Mouse (Mus musculus) embryonic facial prominence, embryonic 10.5 days (tissue): ENCODE results near the gene S100a7a. TPM values are rescaled to one million over a fixed set of nuclear protein-coding genes. Genes with fewer than 3 reads are reported as not detected.

Experiments
- DNase-seq: peaks from one replicate; pipeline ENCODE4 v3.0.0-alpha.2; 2017; ENCODE audit warnings: low spot score
- H3K27ac ChIP-seq: fragments of 300-500 bp; sonication (generic); replicated peaks from 2 replicates; pipeline ENCODE4 v1.5.1; 2016; ENCODE audit warnings: mild to moderate bottlenecking
- H3K27me3 ChIP-seq: fragments of 300-500 bp; sonication (generic); replicated peaks from 2 replicates; pipeline ENCODE4 v1.6.1; 2016; ENCODE audit warnings: low read depth, mild to moderate bottlenecking; ENCODE audit not compliant: poor library complexity, severe bottlenecking
- H3K36me3 ChIP-seq: fragments of 300-500 bp; sonication (generic); replicated peaks from 2 replicates; pipeline ENCODE4 v1.6.1; 2016; ENCODE audit warnings: mild to moderate bottlenecking, moderate library complexity
- H3K4me1 ChIP-seq: fragments of 300-500 bp; sonication (generic); 2 replicates; pipeline ENCODE4 v1.6.1; 2016
- H3K4me3 ChIP-seq: fragments of 300-500 bp; sonication (generic); 2 replicates; pipeline ENCODE4 v1.5.1; 2016; ENCODE audit warnings: mild to moderate bottlenecking, moderate library complexity
- H3K9me3 ChIP-seq: fragments of 300-500 bp; sonication (generic); 2 replicates; pipeline ENCODE4 v1.6.1; 2016; ENCODE audit warnings: mild to moderate bottlenecking
- WGBS: fragments of 180-500 bp; shearing (Covaris S2); methylation state at CpG from one replicate; pipeline ENCODE4 v1.1.7; 2016; 5-methylcytosine and 5-hydroxymethylcytosine counted together
- polyA plus RNA-seq: library from polyadenylated mRNA; unstranded; fragments of >200 nt; fragmentation: Nextera tagmentation; extraction: Ambion mirVana; gene quantifications from 2 replicates; pipeline ENCODE4 v1.2.1, GENCODE M21; 2016

S100a7a gene
- polyA plus RNA-seq, 1 experiment from 2014 or later = not detected

GRCm38 (mm10) chr3:90678656-90679055 is 24.8 kb downstream of the S100a7a start:
- Histone ChIP-seq H3K36me3 (no peaks in the 10 kb centered on the region), H3K9me3 (no peaks in the 10 kb centered on the region), H3K27me3 (no peaks in the 10 kb centered on the region), H3K4me3 (no peak overlapping the region), H3K27ac (no peak overlapping the region), H3K4me1 (no peaks in the 10 kb centered on the region)
- 65% methylated on average over 3 of the region's 3 CpGs for WGBS
- no peak for DNase-seq

- H3K36me3 ChIP-seq = no peaks in the 10 kb centered on the region
- DNase-seq = no peak
- H3K4me3 ChIP-seq = no peak overlapping the region
- WGBS = 91% methylated on average over 3 of the region's 3 CpGs
- H3K27me3 ChIP-seq = no peaks in the 10 kb centered on the region
- no peaks in the 10 kb centered on the region for H3K4me1 ChIP-seq
- no peak overlapping the region for H3K27ac ChIP-seq
- H3K9me3 ChIP-seq = no peaks in the 10 kb centered on the region
Measured at GRCm38 (mm10) chr3:90683929-90684328, 30.1 kb downstream of the S100a7a start.

GRCm38 (mm10) chr3:90686835-90687234 is 33.0 kb downstream of the S100a7a start:
- no peaks in the 10 kb centered on the region for H3K27me3 ChIP-seq
- H3K4me3 ChIP-seq = no peak overlapping the region
- no peaks in the 10 kb centered on the region for H3K4me1 ChIP-seq
- H3K36me3 ChIP-seq = no peaks in the 10 kb centered on the region
- DNase-seq = no peak
- no peaks in the 10 kb centered on the region for H3K9me3 ChIP-seq
- WGBS = 85% methylated on average over 2 of the region's 2 CpGs
- no peak overlapping the region for H3K27ac ChIP-seq

DNA sequence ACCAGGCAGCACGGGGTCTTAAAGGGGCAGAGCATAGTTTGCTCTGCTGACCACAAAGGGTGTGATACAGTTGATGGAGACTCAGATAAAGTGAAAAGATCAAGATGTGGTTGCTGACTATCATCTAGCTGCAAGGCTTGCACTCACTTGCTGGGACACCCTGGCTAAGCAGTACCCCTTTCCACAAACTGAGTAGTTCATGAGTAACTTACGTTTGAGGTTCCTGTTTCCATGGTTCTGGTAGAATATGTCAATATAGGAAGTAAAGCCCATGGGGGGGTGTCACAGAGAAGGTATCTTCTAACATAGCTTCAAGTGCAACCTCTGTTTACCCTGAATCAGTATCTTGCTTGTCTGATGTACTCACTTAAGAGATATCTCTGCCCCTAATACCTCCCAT is 39.7 kb downstream of the S100a7a start:
- 84% methylated on average over 2 of the region's 2 CpGs for WGBS
- Histone ChIP-seq H3K4me1 (no peaks in the 10 kb centered on the region), H3K27ac (no peak overlapping the region), H3K9me3 (no peaks in the 10 kb centered on the region), H3K27me3 (no peaks in the 10 kb centered on the region), H3K4me3 (no peak overlapping the region), H3K36me3 (no peaks in the 10 kb centered on the region)
- no peak for DNase-seq

- H3K27ac ChIP-seq = no peak within 1 kb of the TSS
- no peaks in the 10 kb centered on the region for H3K27me3 ChIP-seq
- 67% methylated on average over 3 of the region's 3 CpGs for WGBS
- no peaks in the 10 kb centered on the region for H3K9me3 ChIP-seq
- no peaks in the 10 kb centered on the region for H3K4me1 ChIP-seq
- H3K4me3 ChIP-seq = no peak within 1 kb of the TSS
- DNase-seq = no peak
- H3K36me3 ChIP-seq = no peaks in the 10 kb centered on the region
Measured at GRCm38 (mm10) chr3:90695613-90696012, 41.8 kb downstream of the S100a7a start, which contains the start of gene S100a9. Gene S100a9 (minus strand): TSS chr3:90695721.

- Histone ChIP-seq H3K4me3 (no peak overlapping the region), H3K4me1 (no peaks in the 10 kb centered on the region), H3K36me3 (no peaks in the 10 kb centered on the region), H3K9me3 (no peaks in the 10 kb centered on the region), H3K27ac (no peak overlapping the region), H3K27me3 (no peaks in the 10 kb centered on the region)
- WGBS = 85% methylated on average over 2 of the region's 2 CpGs
- DNase-seq = no peak
Measured at GRCm38 (mm10) chr3:90702244-90702643, 48.4 kb downstream of the S100a7a start.

Other genes starting within 250 kb of the S100a7a start
- 42.8 and 46.3 TPM in 2 replicates for gene Ints3, start 220.4 kb upstream of the S100a7a start, polyA plus RNA-seq
- gene Npr1, start 188.2 kb upstream of the S100a7a start, polyA plus RNA-seq = 2.0 and 3.3 TPM in 2 replicates
- gene Ilf2, start 177.9 kb upstream of the S100a7a start, polyA plus RNA-seq = 356 and 367 TPM in 2 replicates
- 55.5 and 57.2 TPM in 2 replicates for gene Snapin, start 163.0 kb upstream of the S100a7a start, polyA plus RNA-seq
- gene Chtop, start 144.5 kb upstream of the S100a7a start, polyA plus RNA-seq = 181 and 188 TPM in 2 replicates
- gene S100a1, start 139.6 kb upstream of the S100a7a start, polyA plus RNA-seq = 5.7 and 6.4 TPM in 2 replicates
- 8.3 and 8.5 TPM in 2 replicates for gene S100a13, start 139.6 kb upstream of the S100a7a start, polyA plus RNA-seq
- not detected in 2 replicates for gene S100a14, start 127.2 kb upstream of the S100a7a start, polyA plus RNA-seq
- 32.9 and 34.7 TPM in 2 replicates for gene S100a16, start 116.8 kb upstream of the S100a7a start, polyA plus RNA-seq
- 0.44 TPM in 1 of 2 replicates, not detected in the other for gene S100a3, start 93.4 kb upstream of the S100a7a start, polyA plus RNA-seq
- not detected in 2 replicates for gene S100a2, start 63.8 kb upstream of the S100a7a start, polyA plus RNA-seq
- not detected in 2 replicates for gene Gm42674, start 52.1 kb upstream of the S100a7a start, polyA plus RNA-seq
- 1.1 TPM in 1 of 2 replicates, not detected in the other for gene S100a4, start 50.2 kb upstream of the S100a7a start, polyA plus RNA-seq
- gene S100a5, start 45.5 kb upstream of the S100a7a start, polyA plus RNA-seq = not detected in 2 replicates
- gene S100a6, start 41.1 kb upstream of the S100a7a start, polyA plus RNA-seq = 17.7 and 21.3 TPM in 2 replicates
- gene S100a8, start 15.0 kb downstream of the S100a7a start, polyA plus RNA-seq = 0.47 and 0.92 TPM in 2 replicates
- 0.32 TPM in 1 of 2 replicates, not detected in the other for gene S100a9, start 41.7 kb downstream of the S100a7a start, polyA plus RNA-seq
- not detected in 2 replicates for gene Pglyrp4, start 72.9 kb downstream of the S100a7a start, polyA plus RNA-seq
- not detected in 2 replicates for gene Gm5849, start 123.9 kb downstream of the S100a7a start, polyA plus RNA-seq